Mouse (Mus musculus): Measurements from ENCODE around the gene Zfp523.

The Zfp523 gene

GRCm38 (mm10) chr17:28176775-28177539 lies at the start of gene Zfp523:
Gene Zfp523 (plus strand): TSS chr17:28177129.
- peak; percentile 92 for DNase-seq (ENCODE audit: low spot score)

- DNase-seq (ENCODE audit: low spot score): no peak
These were observed 47.1 kb upstream of the Zfp523 start for GRCm38 (mm10) chr17:28129796-28130195.

- DNase-seq (ENCODE audit: low spot score): no peak
These were observed 46.4 kb upstream of the Zfp523 start for GRCm38 (mm10) chr17:28130391-28131125.

- DNase-seq (ENCODE audit: low spot score): no peak
These were observed 45.8 kb upstream of the Zfp523 start for GRCm38 (mm10) chr17:28131156-28131555.

- DNase-seq (ENCODE audit: low spot score): peak; percentile 90
These were observed 43.7 kb upstream of the Zfp523 start for GRCm38 (mm10) chr17:28133193-28133592.

- DNase-seq (ENCODE audit: low spot score): no peak
These were observed 41.4 kb upstream of the Zfp523 start for GRCm38 (mm10) chr17:28135496-28135895.

GRCm38 (mm10) chr17:28136266-28136665 lies 40.7 kb upstream of the Zfp523 start:
- no peak for DNase-seq (ENCODE audit: low spot score)

GRCm38 (mm10) chr17:28138013-28138412 lies 38.9 kb upstream of the Zfp523 start:
- no peak for DNase-seq (ENCODE audit: low spot score)

GRCm38 (mm10) chr17:28138685-28139084 lies 38.2 kb upstream of the Zfp523 start:
- no peak for DNase-seq (ENCODE audit: low spot score)

GRCm38 (mm10) chr17:28140431-28141204 lies 36.3 kb upstream of the Zfp523 start:
- DNase-seq (ENCODE audit: low spot score): peak; percentile 64

GRCm38 (mm10) chr17:28141205-28141650 lies 35.7 kb upstream of the Zfp523 start:
- peak; percentile 65 for DNase-seq (ENCODE audit: low spot score)

- peak; percentile 86 for DNase-seq (ENCODE audit: low spot score)
These were observed 34.9 kb upstream of the Zfp523 start, which contains the start of gene Scube3 for GRCm38 (mm10) chr17:28141771-28142699. Gene Scube3 (plus strand): TSS chr17:28142141.

- DNase-seq (ENCODE audit: low spot score): peak; percentile 69
These were observed 34.0 kb upstream of the Zfp523 start for GRCm38 (mm10) chr17:28142700-28143610.

- peak; percentile 70 for DNase-seq (ENCODE audit: low spot score)
These were observed 33.2 kb upstream of the Zfp523 start for GRCm38 (mm10) chr17:28143751-28144150.

GRCm38 (mm10) chr17:28144241-28144640 lies 32.7 kb upstream of the Zfp523 start:
- no peak for DNase-seq (ENCODE audit: low spot score)

GRCm38 (mm10) chr17:28148288-28148687 lies 28.6 kb upstream of the Zfp523 start:
- DNase-seq (ENCODE audit: low spot score): no peak

- no peak for DNase-seq (ENCODE audit: low spot score)
These were observed 27.2 kb upstream of the Zfp523 start for GRCm38 (mm10) chr17:28149734-28150133.

GRCm38 (mm10) chr17:28150456-28150855 lies 26.5 kb upstream of the Zfp523 start:
- no peak for DNase-seq (ENCODE audit: low spot score)

- DNase-seq (ENCODE audit: low spot score): no peak
These were observed 23.8 kb upstream of the Zfp523 start for GRCm38 (mm10) chr17:28153095-28153494.

GRCm38 (mm10) chr17:28154970-28155369 lies 22.0 kb upstream of the Zfp523 start:
- no peak for DNase-seq (ENCODE audit: low spot score)

All from embryo, embryonic 10.5 days (tissue).